Mouse (Mus musculus) ovary, postnatal 10 days (tissue): ENCODE data around the gene Bloc1s5.

Experiments used
- DNase-seq: peaks from one replicate; pipeline ENCODE4 v3.0.0; 2022; ENCODE audit warnings: low spot score

Bloc1s5 gene

DNA sequence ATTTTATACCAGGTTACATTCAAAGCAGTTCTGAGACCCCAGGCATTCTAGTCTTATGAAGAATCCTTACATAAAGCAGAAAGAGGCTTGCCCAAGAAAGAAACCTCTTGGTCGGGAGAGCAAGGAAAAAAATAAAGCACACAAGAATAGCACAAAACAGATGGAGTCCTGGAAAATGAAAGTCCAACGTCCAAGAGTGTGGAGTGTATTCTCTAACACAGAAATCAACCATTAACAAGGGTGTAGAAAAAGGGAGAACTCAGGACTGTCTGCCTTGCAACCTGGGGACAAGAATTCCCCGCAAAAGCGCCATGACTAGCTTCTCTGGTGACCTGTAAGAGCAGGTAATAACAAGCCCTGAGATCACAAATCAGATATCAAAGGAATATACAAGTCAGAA is 69.7 kb downstream of the Bloc1s5 start:
- DNase-seq, result no peak

DNA sequence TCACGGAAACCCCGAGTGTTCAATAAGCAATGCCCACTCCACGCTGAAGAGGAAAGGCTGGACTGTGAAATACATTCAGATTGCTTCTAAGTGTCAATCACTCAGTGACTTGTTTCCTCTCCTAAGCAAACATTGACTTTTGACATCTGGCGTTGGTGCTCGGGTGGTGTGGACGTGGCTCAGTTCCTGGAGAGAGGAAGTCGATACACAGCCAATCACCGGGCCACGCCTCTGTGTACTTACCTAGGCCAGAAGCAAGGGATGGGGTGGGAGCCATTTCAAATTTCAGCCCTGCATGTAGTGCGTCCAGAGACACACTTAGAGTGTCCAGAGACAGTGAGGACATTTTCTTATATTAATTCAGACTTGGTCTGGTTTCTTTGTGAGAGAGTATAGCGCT is 80.3 kb downstream of the Bloc1s5 start:
- no peak for DNase-seq

DNA sequence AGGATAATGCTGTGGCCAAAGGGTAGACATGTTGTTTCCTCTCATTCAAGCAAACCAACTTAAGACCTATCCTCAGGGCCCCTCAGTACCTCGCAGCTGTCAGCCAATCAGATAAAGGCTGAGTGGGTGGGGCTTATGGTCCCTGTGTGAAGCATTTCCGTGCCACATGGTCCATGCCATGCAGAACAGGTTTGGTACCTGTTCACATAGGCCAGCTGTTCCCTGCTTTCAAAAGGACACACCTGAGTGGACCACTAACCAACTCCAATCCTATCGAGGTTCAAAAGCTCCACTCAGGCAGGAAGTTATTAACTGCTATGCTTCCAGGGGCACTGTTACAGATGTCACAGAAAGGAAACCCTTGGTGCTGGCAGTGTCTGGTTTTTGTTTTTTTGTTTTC is 80.7 kb downstream of the Bloc1s5 start:
- DNase-seq, result no peak

DNA sequence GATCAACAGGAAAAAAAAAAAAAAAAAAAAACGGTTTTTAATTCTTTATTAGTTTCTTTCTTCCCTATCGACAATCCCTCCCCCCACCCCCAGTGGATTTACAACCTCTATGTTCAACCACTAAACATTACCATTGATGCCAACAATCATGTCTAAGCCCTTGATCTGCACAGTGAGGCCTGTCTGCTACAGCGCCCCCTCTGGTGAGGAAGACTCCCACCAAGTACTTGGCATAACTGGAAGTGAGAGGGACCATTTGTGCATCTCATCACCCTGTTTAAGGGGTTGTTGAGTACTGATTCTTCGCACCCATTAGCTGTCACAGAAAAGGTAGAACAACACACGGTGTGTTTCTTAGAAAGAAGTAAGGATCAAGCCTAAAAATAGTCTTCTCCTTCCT is 86.2 kb downstream of the Bloc1s5 start:
- DNase-seq, result no peak

GRCm38 (mm10) chr13:38547717-38548116 is 87.2 kb downstream of the Bloc1s5 start:
- DNase-seq, result no peak

GRCm38 (mm10) chr13:38546754-38547153 is 88.2 kb downstream of the Bloc1s5 start:
- no peak for DNase-seq

GRCm38 (mm10) chr13:38545460-38545859 is 89.4 kb downstream of the Bloc1s5 start:
- no peak for DNase-seq

- no peak for DNase-seq
Measured at GRCm38 (mm10) chr13:38544769-38545445, 90.0 kb downstream of the Bloc1s5 start.

DNA sequence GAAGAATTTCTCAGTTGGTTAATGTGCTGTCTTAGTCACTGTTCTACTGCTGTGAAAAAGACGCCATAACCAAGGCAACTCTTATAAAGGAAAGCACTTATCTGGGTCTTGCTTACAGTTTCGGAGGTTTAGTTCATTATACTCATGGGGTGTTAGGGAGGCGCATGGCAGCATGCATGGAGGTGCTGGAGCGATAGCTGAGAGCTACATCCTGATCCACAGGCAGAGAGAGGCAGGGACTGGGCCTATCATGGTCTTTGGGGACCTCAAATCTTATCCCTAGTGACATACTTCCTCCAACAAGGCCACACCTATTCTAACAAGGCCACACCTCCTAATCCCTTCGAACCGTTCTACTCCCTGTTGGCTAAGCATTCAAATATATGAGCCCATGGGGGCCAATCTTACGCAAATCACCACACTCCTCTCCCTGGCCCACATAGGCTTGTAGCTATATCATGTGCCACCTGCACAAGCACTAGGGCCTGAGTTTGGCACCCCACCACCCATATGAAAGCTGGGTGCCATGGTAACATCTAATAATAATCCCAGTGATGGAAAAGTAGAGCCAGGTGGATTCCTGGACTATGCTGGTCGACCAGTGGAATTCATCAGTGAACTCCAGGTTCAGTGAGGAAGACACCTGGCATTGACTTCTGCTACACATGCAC is 91.3 kb downstream of the Bloc1s5 start:
- DNase-seq, result no peak
